Mouse (Mus musculus): ENCODE measurements around the gene Hist1h4f. TPM values are rescaled to one million over a fixed set of nuclear protein-coding genes. Genes with fewer than 3 reads are reported as not detected.
A peak's percentile ranks its signal among the peaks of the same experiment; 100 is the strongest.

Gene Hist1h4f
- total RNA-seq, 2 experiments from 2014 or later, result 150 to 167 TPM

GRCm38 (mm10) chr13:23515826-23516620 lies 35.4 kb downstream of the Hist1h4f start:
- Histone ChIP-seq H3K27ac (no peak overlapping the region), H3K4me3 (peak overlapping the region; percentile 58)
- no peak for DNase-seq (ENCODE audit: low spot score in 2 of 2)
- no peak for TF ChIP-seq CTCF (conservative IDR thresholded peaks at IDR 0.05)

GRCm38 (mm10) chr13:23515281-23515680 lies 36.2 kb downstream of the Hist1h4f start:
- Histone ChIP-seq H3K4me3 (no peak overlapping the region), H3K27ac (no peak overlapping the region)
- no peak for TF ChIP-seq CTCF (conservative IDR thresholded peaks at IDR 0.05)
- DNase-seq (ENCODE audit: low spot score in 2 of 2), result no peak

DNA sequence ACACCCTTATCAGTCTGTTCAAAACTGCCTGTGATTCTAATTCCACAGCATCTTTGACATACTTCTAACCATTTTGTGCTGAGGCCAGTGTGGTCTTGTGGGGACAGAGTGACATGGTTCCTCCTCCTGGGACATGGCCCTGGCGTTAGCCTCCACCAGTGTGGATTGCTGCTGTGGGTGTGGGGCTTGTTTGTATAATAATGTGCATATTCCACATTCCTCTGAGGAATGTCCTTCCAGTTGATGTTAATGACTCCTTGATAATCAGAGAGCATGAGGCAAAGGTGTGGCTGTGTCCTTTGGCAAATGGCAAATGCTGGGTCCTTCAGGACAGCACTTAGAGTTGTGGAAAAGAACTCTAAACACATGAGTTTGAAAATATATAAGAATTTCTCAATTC lies 37.9 kb downstream of the Hist1h4f start:
- DNase-seq (ENCODE audit: low spot score in 2 of 2), result no peak
- no peak overlapping the region for H3K4me3 ChIP-seq
- H3K27ac ChIP-seq, result no peak overlapping the region
- TF ChIP-seq CTCF (conservative IDR thresholded peaks at IDR 0.05), result no peak

- TF ChIP-seq CTCF (conservative IDR thresholded peaks at IDR 0.05), result no peak
- no peak overlapping the region for H3K27ac ChIP-seq
- H3K4me3 ChIP-seq, result no peak overlapping the region
- DNase-seq (ENCODE audit: low spot score in 2 of 2), result no peak
Measured at GRCm38 (mm10) chr13:23510127-23510526, 41.3 kb downstream of the Hist1h4f start.

DNA sequence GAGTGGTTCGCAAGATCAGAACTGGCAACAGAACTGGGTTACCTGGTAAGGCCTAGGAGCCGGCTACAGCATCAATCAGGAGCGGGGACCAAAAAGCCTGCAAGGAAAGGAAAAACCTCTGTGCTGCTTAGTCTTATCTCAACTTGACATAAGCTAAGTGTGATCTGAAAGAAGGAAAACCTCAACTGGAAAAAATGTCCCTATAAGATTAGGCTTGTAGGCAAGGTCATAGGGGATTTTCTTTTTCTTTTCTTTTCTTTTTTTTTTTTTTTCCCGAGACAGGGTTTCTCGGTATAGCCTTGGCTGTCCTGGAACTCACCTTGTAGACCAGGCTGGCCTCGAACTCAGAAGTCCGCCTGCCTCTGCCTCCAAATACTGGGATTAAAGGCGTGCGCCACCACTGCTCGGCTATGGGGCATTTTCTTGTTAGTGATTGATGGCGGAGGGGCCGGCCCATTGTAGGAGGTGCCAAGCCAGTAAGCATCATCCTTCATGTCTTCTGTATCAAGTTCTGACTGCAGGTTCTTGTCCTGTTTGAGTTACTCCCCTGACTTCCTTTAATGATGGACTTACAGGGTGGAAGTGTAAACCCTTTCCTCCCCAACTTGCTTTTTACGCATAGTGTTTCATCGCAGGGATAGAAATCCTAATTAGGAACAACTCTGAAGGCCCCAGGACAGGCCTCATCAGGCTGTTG lies 44.5 kb downstream of the Hist1h4f start:
- no peak overlapping the region for H3K4me3 ChIP-seq
- DNase-seq (ENCODE audit: low spot score in 2 of 2), result no peak
- H3K27ac ChIP-seq, result no peak overlapping the region
- no peak for TF ChIP-seq CTCF (conservative IDR thresholded peaks at IDR 0.05)

GRCm38 (mm10) chr13:23506351-23506750 lies 45.1 kb downstream of the Hist1h4f start:
- no peak overlapping the region for H3K4me3 ChIP-seq
- DNase-seq (ENCODE audit: low spot score in 2 of 2), result no peak
- no peak for TF ChIP-seq CTCF (conservative IDR thresholded peaks at IDR 0.05)
- no peak overlapping the region for H3K27ac ChIP-seq

DNA sequence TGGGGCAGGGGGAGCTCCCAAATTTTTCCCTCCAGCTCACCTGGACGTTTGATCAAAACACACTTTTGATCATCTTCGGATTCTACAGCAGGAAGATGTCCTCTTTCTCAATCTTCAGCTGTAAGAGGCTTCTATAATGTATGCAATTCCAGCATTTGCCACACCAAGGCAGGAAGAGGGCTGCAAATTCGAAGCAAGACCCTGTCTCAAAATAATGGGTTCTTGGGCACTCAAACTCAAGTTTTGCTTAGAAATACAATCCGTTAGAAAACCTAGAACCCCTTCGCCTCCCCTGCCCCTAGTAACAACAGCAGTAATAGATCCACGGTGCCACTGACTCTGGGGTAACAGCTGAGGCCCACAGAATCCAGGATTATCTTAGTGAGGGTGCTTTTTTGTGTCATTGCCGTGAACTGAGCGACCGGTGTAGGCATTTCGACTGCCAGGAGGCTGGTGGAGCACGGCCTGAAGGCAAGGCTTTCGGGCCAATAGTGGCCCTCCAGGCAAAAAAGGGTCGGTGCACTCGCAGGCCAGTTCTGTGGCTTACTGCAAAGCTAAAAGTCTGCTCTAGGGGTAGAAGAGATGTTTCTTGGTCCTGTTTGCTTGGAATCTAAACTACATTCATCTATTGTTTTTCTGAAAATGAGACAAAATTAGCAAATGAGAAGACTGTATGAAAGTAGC lies 45.6 kb downstream of the Hist1h4f start:
- DNase-seq (ENCODE audit: low spot score in 2 of 2), result no peak
- Histone ChIP-seq H3K27ac (no peak overlapping the region), H3K4me3 (no peak overlapping the region)
- no peak; the same call in 1 of the 2 replicates for TF ChIP-seq CTCF (conservative IDR thresholded peaks at IDR 0.05)

- peak; percentile 60 to 81 for DNase-seq (ENCODE audit: low spot score in 2 of 2)
- TF ChIP-seq CTCF (conservative IDR thresholded peaks at IDR 0.05), result no peak
- Histone ChIP-seq H3K27ac (no peak overlapping the region), H3K4me3 (no peak overlapping the region)
Measured at GRCm38 (mm10) chr13:23503797-23504196, 47.7 kb downstream of the Hist1h4f start.

GRCm38 (mm10) chr13:23502916-23503315 lies 48.5 kb downstream of the Hist1h4f start:
- Histone ChIP-seq H3K4me3 (no peak overlapping the region), H3K27ac (no peak overlapping the region)
- TF ChIP-seq CTCF (conservative IDR thresholded peaks at IDR 0.05), result no peak
- DNase-seq (ENCODE audit: low spot score in 2 of 2), result no peak

DNA sequence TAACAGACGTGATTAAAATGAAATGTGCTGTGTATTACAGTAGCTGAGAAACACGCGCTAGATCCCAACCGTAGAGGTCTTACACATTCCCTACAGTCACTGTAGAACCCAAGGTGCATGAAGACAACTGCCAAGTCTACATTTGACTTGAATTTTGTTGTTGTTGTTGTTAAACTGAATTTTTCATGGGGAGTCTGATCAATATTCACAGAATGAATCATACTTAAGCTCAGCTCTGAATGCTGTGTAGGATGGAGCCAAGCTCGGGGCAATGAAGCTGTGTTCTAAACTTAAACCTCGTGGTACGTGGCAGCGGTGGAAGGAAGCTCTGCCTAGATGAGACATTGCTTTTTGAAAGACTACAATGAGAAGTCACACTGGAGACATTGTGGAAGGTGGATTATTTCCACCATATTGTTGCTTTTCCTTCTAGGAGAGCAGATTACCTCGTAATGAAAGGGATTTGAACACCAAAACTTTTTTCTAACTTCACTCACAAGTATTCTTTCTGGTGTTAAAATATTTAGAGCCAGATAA lies 49.3 kb downstream of the Hist1h4f start:
- no peak overlapping the region for H3K4me3 ChIP-seq
- H3K27ac ChIP-seq, result no peak overlapping the region
- no peak for TF ChIP-seq CTCF (conservative IDR thresholded peaks at IDR 0.05)
- DNase-seq (ENCODE audit: low spot score in 2 of 2), result no peak

DNA sequence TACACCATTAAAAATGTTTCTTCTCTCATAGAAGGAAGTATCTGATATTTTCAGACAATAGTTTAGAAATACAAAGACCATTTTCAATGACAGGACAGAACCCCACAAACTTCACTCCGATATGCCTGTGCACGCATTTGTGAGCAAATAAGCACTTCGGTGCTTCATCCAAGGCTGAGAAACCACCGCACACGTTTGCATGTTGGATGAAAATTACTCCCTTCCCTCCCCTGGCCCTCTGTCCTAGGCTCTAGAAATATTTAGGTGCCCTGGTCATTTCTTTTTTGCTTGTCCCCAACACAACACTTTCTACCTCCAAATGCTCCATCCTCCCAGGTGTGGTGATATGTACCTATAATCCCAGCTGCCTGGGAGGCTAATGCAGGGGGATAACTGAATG lies 49.9 kb downstream of the Hist1h4f start:
- DNase-seq (ENCODE audit: low spot score in 2 of 2), result no peak
- H3K4me3 ChIP-seq, result no peak overlapping the region
- no peak overlapping the region for H3K27ac ChIP-seq
- TF ChIP-seq CTCF (conservative IDR thresholded peaks at IDR 0.05), result no peak

Small RNA genes lying within 50 kb of the gene (microRNA-seq; reads per million reads assigned to microRNA genes)
- gene Gm44297 (0 reads per million in 2 experiments), gene Gm44359 (0 reads per million in 2 experiments), gene Gm44394 (0 reads per million in 2 experiments), gene n-TStga1 (0 to 0.18 reads per million in 2 experiments)

Other genes starting within 250 kb of the Hist1h4f start
- 10 to 100 TPM; 28.7 to 33.6 TPM for gene Zfp322a, start 182.4 kb downstream of the Hist1h4f start, total RNA-seq (2021)
- 1 to 10 TPM; 7.8 to 9.7 TPM for gene Abt1, start 127.8 kb downstream of the Hist1h4f start, total RNA-seq (2021)
- not detected for gene Btn1a1, start 85.7 kb downstream of the Hist1h4f start, total RNA-seq (2021)
- under 1 TPM; 0.49 to 0.52 TPM for gene Btn2a2, start 62.8 kb downstream of the Hist1h4f start, total RNA-seq (2021)
- gene Hist1h4h, start 20.6 kb downstream of the Hist1h4f start, total RNA-seq (2021), result 100 to 1,000 TPM; 333 to 344 TPM
- gene Hist1h2af, start 17.7 kb downstream of the Hist1h4f start, total RNA-seq (2021), result 10 to 100 TPM in 1 of 2 experiments, 1 to 10 TPM in 1; 6.9 to 12.2 TPM
- 1 to 10 TPM; 3.6 to 5.5 TPM for gene Hist1h3g, start 16.2 kb downstream of the Hist1h4f start, total RNA-seq (2021)
- gene Hist1h2bh, start 8.3 kb downstream of the Hist1h4f start, total RNA-seq (2021), result 1 to 10 TPM in 1 of 2 experiments, under 1 TPM in 1; 0.39 to 1.2 TPM
- gene Hist1h3f, start 7.6 kb downstream of the Hist1h4f start, total RNA-seq (2021), result 10 to 100 TPM; 17.7 to 18.3 TPM
- gene Hist1h1d, start 1.6 kb upstream of the Hist1h4f start, total RNA-seq (2021), result 1 to 10 TPM; 4.6 to 5.5 TPM
- gene Hist1h3e, start 10.7 kb upstream of the Hist1h4f start, total RNA-seq (2021), result 10 to 100 TPM; 45.3 to 54.6 TPM
- gene Hist1h2ae, start 19.6 kb upstream of the Hist1h4f start, total RNA-seq (2021), result 1 to 10 TPM; 6.6 to 7.7 TPM
- gene Hist1h2bg, start 19.7 kb upstream of the Hist1h4f start, total RNA-seq (2021), result 10 to 100 TPM; 74.0 to 78.9 TPM
- 10 to 100 TPM; 22.8 to 29.6 TPM for gene Hist1h2bf, start 22.5 kb upstream of the Hist1h4f start, total RNA-seq (2021)
- 10 to 100 TPM in 1 of 2 experiments, 1 to 10 TPM in 1; 5.0 to 13.0 TPM for gene Hist1h2ad, start 22.7 kb upstream of the Hist1h4f start, total RNA-seq (2021)
- 10 to 100 TPM; 12.1 to 13.0 TPM for gene Hist1h3d, start 24.1 kb upstream of the Hist1h4f start, total RNA-seq (2021)
- gene Hist1h4d, start 29.9 kb upstream of the Hist1h4f start, total RNA-seq (2021), result 100 to 1,000 TPM; 140 to 146 TPM
- 10 to 100 TPM in 1 of 2 experiments, 1 to 10 TPM in 1; 8.8 to 10.1 TPM for gene Hist1h2be, start 69.5 kb upstream of the Hist1h4f start, total RNA-seq (2021)
- gene Hist1h1e, start 70.9 kb upstream of the Hist1h4f start, total RNA-seq (2021), result 10 to 100 TPM; 50.6 to 58.1 TPM
- gene Hist1h2ac, start 132.3 kb upstream of the Hist1h4f start, total RNA-seq (2021), result 1 to 10 TPM; 2.9 to 4.0 TPM
- gene Hist1h2bc, start 132.6 kb upstream of the Hist1h4f start, total RNA-seq (2021), result 10 to 100 TPM; 45.1 to 50.2 TPM
- gene Hist1h1t, start 144.2 kb upstream of the Hist1h4f start, total RNA-seq (2021), result not detected
- gene Hist1h4c, start 146.8 kb upstream of the Hist1h4f start, total RNA-seq (2021), result 100 to 1,000 TPM; 108 to 115 TPM
- gene Hfe, start 159.2 kb upstream of the Hist1h4f start, total RNA-seq (2021), result 1 to 10 TPM; 3.2 to 3.6 TPM
- gene Hist1h1c, start 187.2 kb upstream of the Hist1h4f start, total RNA-seq (2021), result 10 to 100 TPM; 59.1 to 68.1 TPM
- 1 to 10 TPM; 3.6 to 5.9 TPM for gene Hist1h3c, start 194.0 kb upstream of the Hist1h4f start, total RNA-seq (2021)
- 10 to 100 TPM; 23.0 to 24.7 TPM for gene Hist1h2bb, start 195.1 kb upstream of the Hist1h4f start, total RNA-seq (2021)
- 10 to 100 TPM; 24.4 to 27.3 TPM for gene Hist1h2ab, start 199.5 kb upstream of the Hist1h4f start, total RNA-seq (2021)
- 10 to 100 TPM; 13.6 to 15.0 TPM for gene Hist1h3b, start 200.6 kb upstream of the Hist1h4f start, total RNA-seq (2021)
- 10 to 100 TPM; 70.9 to 73.8 TPM for gene Hist1h4b, start 205.4 kb upstream of the Hist1h4f start, total RNA-seq (2021)
- gene Hist1h4a, start 209.6 kb upstream of the Hist1h4f start, total RNA-seq (2021), result 10 to 100 TPM; 46.0 to 55.3 TPM
- 10 to 100 TPM; 35.0 to 41.6 TPM for gene Hist1h3a, start 210.7 kb upstream of the Hist1h4f start, total RNA-seq (2021)
- 10 to 100 TPM; 18.5 to 18.9 TPM for gene Hist1h1a, start 212.0 kb upstream of the Hist1h4f start, total RNA-seq (2021)
- gene Trim38, start 218.3 kb upstream of the Hist1h4f start, total RNA-seq (2021), result not detected

Data from layer of hippocampus, adult 2 months (tissue).